Mouse (Mus musculus): ENCODE measurements around the gene Dhx37.

DNA sequence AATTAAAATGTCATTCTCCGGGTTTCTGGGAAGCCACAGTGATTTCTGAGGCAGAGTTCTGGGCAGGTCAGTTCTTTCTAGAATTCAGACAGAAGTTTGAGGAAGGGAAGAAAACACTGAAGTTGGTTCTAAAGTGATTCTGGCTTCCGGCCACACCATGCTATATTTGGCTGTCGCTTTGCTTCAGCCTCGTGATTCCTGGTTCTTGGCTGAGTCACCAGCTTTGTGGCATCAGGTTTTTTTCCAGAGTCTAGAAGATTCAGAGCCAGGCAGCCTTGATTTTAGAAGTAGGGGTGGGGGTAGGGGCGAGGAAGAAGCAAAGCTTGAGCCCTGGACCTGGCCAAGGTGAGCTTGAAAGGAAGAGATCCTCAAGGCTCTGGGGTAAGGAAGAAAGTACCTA lies 42.3 kb downstream of the Dhx37 start:
- TF ChIP-seq CTCF (IDR thresholded peaks at IDR 0.05; ENCODE audit: extremely low read depth, insufficient read length, insufficient replicate concordance, low read depth, low read length) (no peak), POLR2A (IDR thresholded peaks at IDR 0.05; ENCODE audit: low read depth, low read length) (no peak)
